Mouse (Mus musculus): ENCODE data around the gene Rab11fip4. TPM values are rescaled to one million over a fixed set of nuclear protein-coding genes. Genes with fewer than 3 reads are reported as not detected.

The Rab11fip4 gene
- polyA plus RNA-seq, 1 experiment from 2014 or later = 23.3 TPM

- Histone ChIP-seq H3K4me1 (peaks cover 63% of the 10 kb centered on the region), H3K27me3 (ENCODE audit: poor library complexity, severe bottlenecking) (peaks cover 66% of the 10 kb centered on the region), H3K4me3 (no peak overlapping the region)
These were observed 122.2 kb downstream of the Rab11fip4 start for GRCm38 (mm10) chr11:79713184-79713583.

GRCm38 (mm10) chr11:79713678-79714077, 122.7 kb downstream of the Rab11fip4 start:
- WGBS = 71% methylated on average over 4 of the region's 4 CpGs
- DNase-seq (ENCODE audit: extremely low spot score, low spot score) = no peak
- H3K27ac ChIP-seq = no peak overlapping the region
- H3K4me3 ChIP-seq = no peak overlapping the region
- H3K36me3 ChIP-seq (replicated peaks) = no peaks in the 10 kb centered on the region
- peaks cover 61% of the 10 kb centered on the region for H3K27me3 ChIP-seq (ENCODE audit: poor library complexity, severe bottlenecking)
- H3K4me1 ChIP-seq = peaks cover 68% of the 10 kb centered on the region
- H3K9me3 ChIP-seq = no peaks in the 10 kb centered on the region

More at GRCm38 (mm10) chr11:79713184-79713583, 122.2 kb downstream of the Rab11fip4 start:
- no peak for DNase-seq (ENCODE audit: extremely low spot score, low spot score)
- Histone ChIP-seq H3K36me3 (replicated peaks) (no peaks in the 10 kb centered on the region), H3K9me3 (no peaks in the 10 kb centered on the region), H3K27ac (no peak overlapping the region)
- 71% methylated on average over 6 of the region's 6 CpGs for WGBS

- WGBS = 76% methylated on average over 13 of the region's 13 CpGs
- no peak overlapping the region for H3K4me3 ChIP-seq
- H3K27me3 ChIP-seq (ENCODE audit: poor library complexity, severe bottlenecking) = peaks cover 56% of the 10 kb centered on the region
- DNase-seq (ENCODE audit: extremely low spot score, low spot score) = no peak
- H3K36me3 ChIP-seq (replicated peaks) = no peaks in the 10 kb centered on the region
- H3K4me1 ChIP-seq = peaks cover 72% of the 10 kb centered on the region
- H3K27ac ChIP-seq = no peak overlapping the region
- no peaks in the 10 kb centered on the region for H3K9me3 ChIP-seq
These were observed 123.2 kb downstream of the Rab11fip4 start for GRCm38 (mm10) chr11:79714082-79714742.

GRCm38 (mm10) chr11:79714743-79715110, 123.7 kb downstream of the Rab11fip4 start:
- Histone ChIP-seq H3K9me3 (no peaks in the 10 kb centered on the region), H3K27ac (no peak overlapping the region), H3K4me3 (no peak overlapping the region), H3K4me1 (peaks cover 69% of the 10 kb centered on the region), H3K36me3 (replicated peaks) (no peaks in the 10 kb centered on the region), H3K27me3 (ENCODE audit: poor library complexity, severe bottlenecking) (peaks cover 50% of the 10 kb centered on the region)
- 93% methylated on average over 6 of the region's 6 CpGs for WGBS
- DNase-seq (ENCODE audit: extremely low spot score, low spot score) = no peak

GRCm38 (mm10) chr11:79715316-79715715, 124.3 kb downstream of the Rab11fip4 start:
- no peak overlapping the region for H3K4me3 ChIP-seq
- peaks cover 68% of the 10 kb centered on the region for H3K4me1 ChIP-seq
- H3K27ac ChIP-seq = 0 out of 2 replicates have a peak overlapping the region, but pooled peaks have one; percentile 30
- DNase-seq (ENCODE audit: extremely low spot score, low spot score) = no peak
- H3K9me3 ChIP-seq = no peaks in the 10 kb centered on the region
- WGBS = 84% methylated on average over 8 of the region's 8 CpGs
- peaks cover 45% of the 10 kb centered on the region for H3K27me3 ChIP-seq (ENCODE audit: poor library complexity, severe bottlenecking)
- H3K36me3 ChIP-seq (replicated peaks) = no peaks in the 10 kb centered on the region

GRCm38 (mm10) chr11:79715733-79716452, 124.9 kb downstream of the Rab11fip4 start:
- WGBS = 87% methylated on average over 6 of the region's 6 CpGs
- H3K4me1 ChIP-seq = peaks cover 68% of the 10 kb centered on the region

GRCm38 (mm10) chr11:79716453-79716749, 125.4 kb downstream of the Rab11fip4 start:
- Histone ChIP-seq H3K36me3 (replicated peaks) (no peaks in the 10 kb centered on the region), H3K4me1 (peaks cover 63% of the 10 kb centered on the region), H3K9me3 (no peaks in the 10 kb centered on the region), H3K4me3 (no peak overlapping the region), H3K27me3 (ENCODE audit: poor library complexity, severe bottlenecking) (peaks cover 36% of the 10 kb centered on the region), H3K27ac (no peak overlapping the region)
- WGBS = 74% methylated on average over 2 of the region's 2 CpGs
- no peak for DNase-seq (ENCODE audit: extremely low spot score, low spot score)

More at GRCm38 (mm10) chr11:79715733-79716452, 124.9 kb downstream of the Rab11fip4 start:
- no peak overlapping the region for H3K4me3 ChIP-seq
- H3K27ac ChIP-seq = no peak overlapping the region
- H3K27me3 ChIP-seq (ENCODE audit: poor library complexity, severe bottlenecking) = peaks cover 39% of the 10 kb centered on the region
- H3K36me3 ChIP-seq (replicated peaks) = no peaks in the 10 kb centered on the region
- H3K9me3 ChIP-seq = no peaks in the 10 kb centered on the region
- DNase-seq (ENCODE audit: extremely low spot score, low spot score) = no peak

GRCm38 (mm10) chr11:79717271-79717670, 126.3 kb downstream of the Rab11fip4 start:
- Histone ChIP-seq H3K4me3 (no peak overlapping the region), H3K4me1 (peaks cover 54% of the 10 kb centered on the region), H3K27me3 (ENCODE audit: poor library complexity, severe bottlenecking) (peaks cover 27% of the 10 kb centered on the region), H3K27ac (no peak overlapping the region), H3K36me3 (replicated peaks) (no peaks in the 10 kb centered on the region), H3K9me3 (no peaks in the 10 kb centered on the region)
- no peak for DNase-seq (ENCODE audit: extremely low spot score, low spot score)
- WGBS = 85% methylated on average over 3 of the region's 3 CpGs

- DNase-seq (ENCODE audit: extremely low spot score, low spot score) = no peak
- H3K36me3 ChIP-seq (replicated peaks) = no peaks in the 10 kb centered on the region
- H3K4me1 ChIP-seq = peaks cover 49% of the 10 kb centered on the region
- H3K27me3 ChIP-seq (ENCODE audit: poor library complexity, severe bottlenecking) = peaks cover 22% of the 10 kb centered on the region
- H3K4me3 ChIP-seq = no peak overlapping the region
- H3K9me3 ChIP-seq = no peaks in the 10 kb centered on the region
- no peak overlapping the region for H3K27ac ChIP-seq
- 75% methylated on average over 7 of the region's 7 CpGs for WGBS
These were observed 126.8 kb downstream of the Rab11fip4 start for GRCm38 (mm10) chr11:79717801-79718200.

GRCm38 (mm10) chr11:79718202-79718601, 127.2 kb downstream of the Rab11fip4 start:
- no peak overlapping the region for H3K4me3 ChIP-seq
- H3K27ac ChIP-seq = no peak overlapping the region
- no peak for DNase-seq (ENCODE audit: extremely low spot score, low spot score)
- no peaks in the 10 kb centered on the region for H3K9me3 ChIP-seq
- H3K36me3 ChIP-seq (replicated peaks) = no peaks in the 10 kb centered on the region
- peaks cover 18% of the 10 kb centered on the region for H3K27me3 ChIP-seq (ENCODE audit: poor library complexity, severe bottlenecking)
- peaks cover 45% of the 10 kb centered on the region for H3K4me1 ChIP-seq
- WGBS = 71% methylated on average over 6 of the region's 6 CpGs

- H3K27me3 ChIP-seq (ENCODE audit: poor library complexity, severe bottlenecking) = peaks cover 11% of the 10 kb centered on the region
- WGBS = 87% methylated on average over 8 of the region's 8 CpGs
- H3K9me3 ChIP-seq = no peaks in the 10 kb centered on the region
- no peak overlapping the region for H3K27ac ChIP-seq
- no peaks in the 10 kb centered on the region for H3K36me3 ChIP-seq (replicated peaks)
- no peak for DNase-seq (ENCODE audit: extremely low spot score, low spot score)
- no peak overlapping the region for H3K4me3 ChIP-seq
- H3K4me1 ChIP-seq = peaks cover 44% of the 10 kb centered on the region
These were observed 127.9 kb downstream of the Rab11fip4 start for GRCm38 (mm10) chr11:79718829-79719346.

- Histone ChIP-seq H3K9me3 (no peaks in the 10 kb centered on the region), H3K36me3 (replicated peaks) (no peaks in the 10 kb centered on the region), H3K27ac (no peak overlapping the region), H3K27me3 (ENCODE audit: poor library complexity, severe bottlenecking) (no peaks in the 10 kb centered on the region), H3K4me1 (peaks cover 40% of the 10 kb centered on the region), H3K4me3 (no peak overlapping the region)
- 79% methylated on average over 4 of the region's 4 CpGs for WGBS
- DNase-seq (ENCODE audit: extremely low spot score, low spot score) = no peak
These were observed 129.7 kb downstream of the Rab11fip4 start for GRCm38 (mm10) chr11:79720737-79721136.

GRCm38 (mm10) chr11:79722811-79723210, 131.8 kb downstream of the Rab11fip4 start:
- WGBS = 78% methylated on average over 5 of the region's 5 CpGs
- DNase-seq (ENCODE audit: extremely low spot score, low spot score) = no peak
- Histone ChIP-seq H3K9me3 (no peaks in the 10 kb centered on the region), H3K27ac (no peak overlapping the region), H3K4me1 (peaks cover 23% of the 10 kb centered on the region), H3K4me3 (no peak overlapping the region), H3K27me3 (ENCODE audit: poor library complexity, severe bottlenecking) (no peaks in the 10 kb centered on the region), H3K36me3 (replicated peaks) (no peaks in the 10 kb centered on the region)

Measured in forebrain, embryonic 10.5 days (tissue).